Mouse (Mus musculus): ENCODE measurements around the gene Slc25a39. TPM values are rescaled to one million over a fixed set of nuclear protein-coding genes. Genes with fewer than 3 reads are reported as not detected.
A peak's percentile ranks its signal among the peaks of the same experiment; 100 is the strongest.

Gene Slc25a39
- total and polyA plus RNA-seq, 2 experiments from 2014 or later, result 176 to 194 TPM

- 43% methylated on average over 15 of the region's 15 CpGs for WGBS
- Histone ChIP-seq H3K9ac (replicated peaks; ENCODE audit: low read length) (no peak overlapping the region), H3K27ac (peak overlapping the region; percentile 28; the same call in 1 of the 2 replicates), H3K9me3 (ENCODE audit: low read length) (no peaks in the 10 kb centered on the region), H3K4me2 (ENCODE audit: low read depth, low read length) (peak overlapping the region; percentile 73), H3K4me1 (ENCODE audit: insufficient read depth, low read length) (peaks cover 17% of the 10 kb centered on the region), H3K4me3 (ENCODE audit: low read length) (peak overlapping the region; percentile 71), H3K36me3 (ENCODE audit: insufficient read depth, low read length) (peaks cover 6% of the 10 kb centered on the region; the same call in 1 of the 2 replicates), H3K27me3 (ENCODE audit: insufficient read depth, low read length) (no peaks in the 10 kb centered on the region)
- no peak for TF ChIP-seq CTCF (IDR thresholded peaks at IDR 0.05; ENCODE audit: low read depth)
- DNase-seq (ENCODE audit: low spot score), result no peak
- ATAC-seq, result no peak
These were observed 1.4 kb upstream of the Slc25a39 start for GRCm38 (mm10) chr11:102408888-102409794.

DNA sequence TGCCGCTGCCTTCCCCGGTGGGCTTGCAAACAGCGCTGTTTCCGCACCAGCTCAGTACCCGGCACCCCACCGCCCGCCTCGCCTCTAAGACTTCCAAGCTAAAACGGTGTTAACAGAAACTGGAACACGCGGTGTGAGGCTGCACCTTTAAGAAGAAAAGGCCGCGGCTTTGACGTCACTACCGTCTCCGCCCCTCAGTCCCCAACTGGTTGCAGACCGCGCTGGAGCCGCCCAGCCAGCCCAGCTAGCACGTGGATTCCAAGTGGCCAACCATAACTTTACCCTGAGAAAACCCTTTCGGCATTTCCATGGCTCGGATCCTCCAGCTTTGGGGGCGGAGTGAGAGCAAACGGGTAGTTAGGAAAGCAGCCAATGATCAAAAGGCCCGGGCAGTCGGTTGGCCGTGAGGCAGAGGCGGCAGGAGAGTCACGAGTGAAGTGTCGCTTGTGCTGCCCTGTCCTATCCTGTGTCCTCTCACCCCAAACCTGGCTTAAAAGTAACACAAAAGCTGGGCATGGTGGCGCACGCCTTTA is 664 bp upstream of the Slc25a39 start:
- H3K4me2 ChIP-seq (ENCODE audit: low read depth, low read length), result peak overlapping the region; percentile 73
- TF ChIP-seq CTCF (IDR thresholded peaks at IDR 0.05; ENCODE audit: low read depth), result no peak
- peak overlapping the region; percentile 88 for H3K27ac ChIP-seq
- H3K9ac ChIP-seq (replicated peaks; ENCODE audit: low read length), result peak overlapping the region; percentile 69; the same call in 1 of the 2 replicates
- peak overlapping the region; percentile 71 for H3K4me3 ChIP-seq (ENCODE audit: low read length)
- peaks cover 13% of the 10 kb centered on the region; the same call in 1 of the 2 replicates for H3K36me3 ChIP-seq (ENCODE audit: insufficient read depth, low read length)
- peak; percentile 99 for DNase-seq (ENCODE audit: low spot score)
- H3K27me3 ChIP-seq (ENCODE audit: insufficient read depth, low read length), result no peaks in the 10 kb centered on the region
- ATAC-seq, result peak; percentile 93
- under 1% methylated on average over 32 of the region's 32 CpGs for WGBS
- H3K9me3 ChIP-seq (ENCODE audit: low read length), result no peaks in the 10 kb centered on the region
- peaks cover 17% of the 10 kb centered on the region for H3K4me1 ChIP-seq (ENCODE audit: insufficient read depth, low read length)

DNA sequence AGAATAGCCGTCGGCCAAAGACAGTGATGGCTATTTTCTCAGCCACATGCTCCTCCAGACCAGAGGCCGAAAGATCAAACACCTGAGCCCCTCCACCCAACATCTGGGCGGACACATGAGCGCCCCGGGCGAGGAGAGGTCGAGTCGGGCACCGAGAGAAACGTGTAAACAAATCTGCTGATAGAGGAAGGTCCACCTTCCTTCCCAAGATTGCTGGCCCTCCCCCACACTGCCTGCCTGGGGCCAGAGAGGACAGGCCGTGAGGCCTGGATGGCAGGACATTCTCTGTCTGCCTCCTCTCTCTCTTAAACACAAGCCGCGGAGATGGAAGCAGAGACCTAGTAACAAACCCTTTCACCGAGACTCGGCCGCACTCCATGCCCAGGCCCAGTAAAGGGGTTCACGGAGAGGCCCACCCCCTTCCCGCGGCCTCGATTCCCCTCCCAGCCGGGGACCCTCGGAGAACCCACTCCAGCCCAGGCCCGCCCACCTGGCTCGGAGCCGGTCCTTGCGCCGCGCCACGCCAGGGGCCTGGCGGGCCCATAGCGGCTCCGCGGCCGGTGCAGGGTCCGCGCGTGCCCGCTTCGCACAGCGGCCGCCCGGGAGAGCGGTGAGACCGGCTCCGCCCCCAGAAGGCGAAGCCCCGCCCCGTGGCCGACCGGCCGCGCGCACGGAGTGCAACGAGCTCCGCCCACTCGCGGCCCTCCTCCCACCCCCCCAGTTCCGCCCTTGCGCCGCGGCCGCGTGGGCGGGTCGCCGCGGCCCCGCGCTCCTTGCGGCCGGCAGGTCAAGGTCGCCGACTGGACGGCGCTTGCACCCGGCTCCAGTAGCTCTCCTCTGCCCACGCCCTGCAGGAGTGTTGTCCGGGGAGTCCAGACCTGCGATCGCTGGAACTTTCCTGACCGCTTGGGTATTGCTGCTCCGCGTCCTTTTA is 579 bp downstream of the Slc25a39 start:
- Histone ChIP-seq H3K4me2 (ENCODE audit: low read depth, low read length) (peak overlapping the region; percentile 73), H3K4me3 (ENCODE audit: low read length) (peak overlapping the region; percentile 71), H3K36me3 (ENCODE audit: insufficient read depth, low read length) (peaks cover 25% of the 10 kb centered on the region), H3K27me3 (ENCODE audit: insufficient read depth, low read length) (no peaks in the 10 kb centered on the region), H3K9me3 (ENCODE audit: low read length) (no peaks in the 10 kb centered on the region), H3K9ac (replicated peaks; ENCODE audit: low read length) (peak overlapping the region; percentile 69), H3K4me1 (ENCODE audit: insufficient read depth, low read length) (peaks cover 17% of the 10 kb centered on the region), H3K27ac (peak overlapping the region; percentile 88)
- ATAC-seq, result peak; percentile 81
- no peak for TF ChIP-seq CTCF (IDR thresholded peaks at IDR 0.05; ENCODE audit: low read depth)
- DNase-seq (ENCODE audit: low spot score), result peak; percentile 96
- under 1% methylated on average over 58 of the region's 85 CpGs for WGBS

DNA sequence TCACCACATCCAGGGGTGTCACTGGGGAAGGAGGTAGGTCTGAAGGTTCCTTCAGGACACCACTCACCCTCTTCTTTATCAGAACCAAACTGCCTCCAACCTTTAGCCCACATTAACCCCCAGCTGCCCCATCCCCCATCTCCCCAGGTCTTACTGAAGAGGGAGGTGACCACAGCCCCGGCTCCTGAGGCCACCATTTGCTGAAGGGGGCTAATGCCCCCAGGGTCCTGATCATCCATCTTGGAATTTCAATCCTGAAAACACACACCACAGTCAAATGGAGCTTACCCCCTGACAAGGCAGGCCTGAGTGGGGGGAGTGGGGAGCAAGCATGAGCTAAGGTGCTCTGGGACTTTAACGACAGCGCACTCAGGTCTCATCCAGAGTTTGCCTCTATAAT is 1.3 kb downstream of the Slc25a39 start:
- Histone ChIP-seq H3K4me2 (ENCODE audit: low read depth, low read length) (peak overlapping the region; percentile 73), H3K9ac (replicated peaks; ENCODE audit: low read length) (peak overlapping the region; percentile 69), H3K4me3 (ENCODE audit: low read length) (peak overlapping the region; percentile 71), H3K36me3 (ENCODE audit: insufficient read depth, low read length) (peaks cover 28% of the 10 kb centered on the region), H3K27me3 (ENCODE audit: insufficient read depth, low read length) (no peaks in the 10 kb centered on the region), H3K4me1 (ENCODE audit: insufficient read depth, low read length) (peaks cover 17% of the 10 kb centered on the region), H3K9me3 (ENCODE audit: low read length) (no peaks in the 10 kb centered on the region), H3K27ac (peak overlapping the region; percentile 88)
- TF ChIP-seq CTCF (IDR thresholded peaks at IDR 0.05; ENCODE audit: low read depth), result no peak
- WGBS, result 10% methylated on average over 3 of the region's 3 CpGs
- DNase-seq (ENCODE audit: low spot score) (no peak), ATAC-seq (no peak)

DNA sequence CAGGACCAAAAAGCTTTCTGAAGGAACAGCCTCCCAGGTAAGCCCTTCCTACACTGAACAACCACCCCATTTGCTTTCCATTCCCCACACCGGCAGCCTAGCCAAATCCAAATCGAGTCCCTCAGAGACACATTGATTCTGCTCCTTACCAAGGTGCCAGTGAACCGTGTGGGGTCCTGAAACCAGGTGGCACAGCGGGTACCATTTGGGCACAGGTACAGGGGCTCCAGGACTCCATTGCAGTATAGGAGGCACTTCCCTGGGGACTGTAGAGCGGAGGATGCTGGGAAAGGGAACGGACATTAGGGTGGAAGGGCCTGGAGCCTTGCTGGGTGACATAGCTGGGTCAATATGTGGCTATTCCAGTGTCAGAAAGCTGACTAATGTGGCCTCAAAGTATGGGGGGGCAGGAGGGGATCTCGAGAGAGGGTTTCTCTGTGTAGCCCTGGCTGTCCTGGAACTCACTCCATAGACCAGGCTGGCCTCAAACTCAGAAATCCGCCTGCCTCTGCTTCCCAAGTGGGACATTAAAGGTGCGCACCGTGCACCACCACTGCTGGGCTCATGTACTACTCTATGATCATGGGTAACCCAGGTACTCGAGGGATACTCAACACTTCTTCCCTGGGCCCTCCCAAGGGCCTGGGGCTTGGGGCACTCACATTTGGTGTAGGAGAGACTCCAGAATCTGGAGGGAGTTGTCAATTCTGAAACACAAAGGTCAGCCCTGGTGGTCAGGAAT is 2.0 kb downstream of the Slc25a39 start:
- 89% methylated on average over 11 of the region's 11 CpGs for WGBS
- TF ChIP-seq CTCF (IDR thresholded peaks at IDR 0.05; ENCODE audit: low read depth), result no peak
- no peak for DNase-seq (ENCODE audit: low spot score)

More for the DNA sequence above, 2.0 kb downstream of the Slc25a39 start:
- no peak overlapping the region for H3K27ac ChIP-seq
- H3K9ac ChIP-seq (replicated peaks; ENCODE audit: low read length), result peak overlapping the region; percentile 69; the same call in 1 of the 2 replicates
- H3K4me3 ChIP-seq (ENCODE audit: low read length), result no peak overlapping the region
- ATAC-seq, result no peak
- peaks cover 33% of the 10 kb centered on the region for H3K36me3 ChIP-seq (ENCODE audit: insufficient read depth, low read length)
- peak overlapping the region; percentile 73 for H3K4me2 ChIP-seq (ENCODE audit: low read depth, low read length)
- no peaks in the 10 kb centered on the region for H3K9me3 ChIP-seq (ENCODE audit: low read length)
- peaks cover 17% of the 10 kb centered on the region for H3K4me1 ChIP-seq (ENCODE audit: insufficient read depth, low read length)
- H3K27me3 ChIP-seq (ENCODE audit: insufficient read depth, low read length), result no peaks in the 10 kb centered on the region

Measured in hindbrain, postnatal 0 days (tissue).